Mouse (Mus musculus) intestine, embryonic 15.5 days (tissue): ENCODE results near the gene Tmed3. TPM values are rescaled to one million over a fixed set of nuclear protein-coding genes. Genes with fewer than 3 reads are reported as not detected.
A peak's percentile ranks its signal among the peaks of the same experiment; 100 is the strongest.

Source experiments
- ATAC-seq: fragments of 200-750 bp; cut with Nextera tagmentation; 2 replicates; pipeline ENCODE4 v1.8.0; 2017; ENCODE audit warnings: moderate TSS enrichment, moderate library complexity
- H3K27ac ChIP-seq: fragments of 300-500 bp; sonication (generic); 2 replicates; pipeline ENCODE4 v1.5.1; 2015; ENCODE audit warnings: mild to moderate bottlenecking, inconsistent platforms
- H3K27me3 ChIP-seq: fragments of 300-500 bp; sonication (generic); replicated peaks from 2 replicates; pipeline ENCODE4 v1.6.1; 2015; ENCODE audit warnings: inconsistent platforms
- H3K36me3 ChIP-seq: fragments of 300-500 bp; sonication (generic); 2 replicates; pipeline ENCODE4 v1.6.1; 2015; ENCODE audit warnings: inconsistent platforms
- H3K4me1 ChIP-seq: fragments of 300-500 bp; sonication (generic); replicated peaks from 2 replicates; pipeline ENCODE4 v1.6.1; 2015; ENCODE audit warnings: inconsistent platforms
- H3K4me2 ChIP-seq: fragments of 300-500 bp; sonication (generic); replicated peaks from 2 replicates; pipeline ENCODE4 v1.6.1; 2015; ENCODE audit warnings: mild to moderate bottlenecking, inconsistent platforms
- H3K4me3 ChIP-seq: fragments of 300-500 bp; sonication (generic); replicated peaks from 2 replicates; pipeline ENCODE4 v1.5.1; 2015; ENCODE audit warnings: inconsistent platforms
- H3K9ac ChIP-seq: fragments of 300-500 bp; sonication (generic); 2 replicates; pipeline ENCODE4 v1.6.1; 2015; ENCODE audit warnings: inconsistent platforms
- H3K9me3 ChIP-seq: fragments of 300-500 bp; sonication (generic); 2 replicates; pipeline ENCODE4 v1.6.1; 2016; ENCODE audit warnings: inconsistent platforms
- WGBS: fragments of 180-500 bp; shearing (Covaris S2); methylation state at CpG from one replicate; pipeline ENCODE4 v1.1.7; 2015; 5-methylcytosine and 5-hydroxymethylcytosine counted together
- polyA plus RNA-seq: library from polyadenylated mRNA; unstranded; fragments of >200 nt; fragmentation: Nextera tagmentation; extraction: Ambion mirVana; gene quantifications from 2 replicates; pipeline ENCODE4 v1.2.1, GENCODE M21; 2015

Gene Tmed3
- 111 and 142 TPM in 2 replicates for polyA plus RNA-seq

- Histone ChIP-seq H3K4me1 (0 out of 2 replicates have a peak, but pooled peaks cover 3% of the 10 kb centered on the region), H3K27me3 (no peaks in the 10 kb centered on the region), H3K9ac (peak within 1 kb of the TSS; percentile 58), H3K36me3 (peaks cover 10% of the 10 kb centered on the region), H3K27ac (peak within 1 kb of the TSS; percentile 64), H3K9me3 (no peaks in the 10 kb centered on the region), H3K4me3 (peak within 1 kb of the TSS; percentile 48), H3K4me2 (peak within 1 kb of the TSS; percentile 83)
- ATAC-seq = peak; percentile 100
- 1% methylated on average over 52 of the region's 52 CpGs for WGBS
Observed at GRCm38 (mm10) chr9:89704265-89705196, at the start of gene Tmed3. Gene Tmed3, minus strand, starts transcription at chr9:89705068.

DNA sequence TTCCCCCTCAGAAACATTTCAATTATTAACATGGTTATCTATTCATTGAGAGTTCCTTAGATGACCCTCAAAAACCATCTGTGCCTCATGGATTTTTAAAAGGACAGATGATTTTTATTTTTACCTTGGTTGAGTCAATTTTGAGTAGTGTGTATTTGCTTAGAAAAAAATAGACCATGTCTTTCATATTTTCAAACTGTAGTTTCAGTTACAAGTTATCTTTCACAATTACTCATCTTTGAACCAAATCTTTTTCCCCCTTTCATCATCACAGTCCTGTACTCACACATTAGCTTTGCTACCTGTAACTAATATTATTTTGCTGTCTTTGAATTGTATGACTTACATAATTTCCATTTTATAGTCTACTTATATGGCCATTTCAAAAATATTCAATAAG is 35.2 kb upstream of the Tmed3 start:
- H3K36me3 ChIP-seq = no peaks in the 10 kb centered on the region
- H3K4me2 ChIP-seq = no peak overlapping the region
- no peak overlapping the region for H3K9ac ChIP-seq
- no peaks in the 10 kb centered on the region for H3K4me1 ChIP-seq
- peaks cover 3% of the 10 kb centered on the region for H3K27me3 ChIP-seq
- H3K27ac ChIP-seq = no peak overlapping the region
- H3K4me3 ChIP-seq = no peak overlapping the region
- ATAC-seq = no peak
- no peaks in the 10 kb centered on the region for H3K9me3 ChIP-seq

DNA sequence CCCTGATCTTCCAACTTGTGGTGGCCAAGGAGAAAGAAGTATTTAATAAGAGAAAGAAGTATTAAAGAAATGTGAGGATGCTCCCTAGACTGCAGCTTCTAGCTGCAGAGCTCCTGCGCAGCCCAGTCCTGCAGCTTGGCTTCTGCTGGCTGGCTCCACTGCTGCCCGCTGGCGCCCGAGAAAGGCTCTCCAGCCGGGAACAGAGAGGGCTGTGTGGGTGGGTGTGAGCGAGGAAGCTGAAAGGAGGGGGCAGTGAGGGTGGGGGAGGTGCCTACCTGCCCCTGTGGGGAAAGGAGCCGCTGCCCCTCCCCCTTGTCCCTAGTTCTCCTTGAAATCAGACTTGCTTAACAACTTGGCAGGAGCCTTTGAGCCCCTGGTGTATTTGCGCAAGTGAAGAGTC is 33.4 kb upstream of the Tmed3 start, which contains the start of gene Ankrd34c:
Gene Ankrd34c, minus strand, starts transcription at position 181 of the 400 bp plus-strand sequence.
- no peak within 1 kb of the TSS for H3K9ac ChIP-seq
- no peak within 1 kb of the TSS for H3K4me2 ChIP-seq
- H3K27me3 ChIP-seq = peaks cover 3% of the 10 kb centered on the region
- 3% methylated on average over 8 of the region's 8 CpGs for WGBS
- no peaks in the 10 kb centered on the region for H3K9me3 ChIP-seq
- H3K4me3 ChIP-seq = no peak within 1 kb of the TSS
- H3K4me1 ChIP-seq = no peaks in the 10 kb centered on the region
- ATAC-seq = no peak
- no peak within 1 kb of the TSS for H3K27ac ChIP-seq
- H3K36me3 ChIP-seq = no peaks in the 10 kb centered on the region

DNA sequence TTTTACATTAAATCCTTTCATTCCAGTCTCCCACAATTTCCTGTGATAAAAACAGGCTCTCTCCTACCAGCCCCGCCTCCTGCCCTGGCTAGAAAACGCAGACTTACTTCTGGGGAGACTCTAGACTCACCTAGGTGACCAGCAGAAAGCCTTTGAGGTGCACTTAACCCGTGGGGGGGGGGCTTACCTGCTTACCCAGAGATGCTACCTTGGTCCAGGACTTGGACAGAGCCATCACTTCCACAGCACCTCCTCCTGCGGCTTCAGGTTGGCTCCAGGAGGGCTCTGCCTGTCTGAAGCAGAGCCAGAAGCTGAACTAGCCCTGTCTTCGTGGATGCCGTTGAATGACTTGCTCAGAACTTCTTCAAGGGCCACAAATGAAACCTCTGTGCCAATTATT is 33.0 kb upstream of the Tmed3 start:
- Histone ChIP-seq H3K9me3 (no peaks in the 10 kb centered on the region), H3K27me3 (peaks cover 3% of the 10 kb centered on the region), H3K4me3 (no peak overlapping the region), H3K27ac (no peak overlapping the region), H3K36me3 (no peaks in the 10 kb centered on the region), H3K4me2 (no peak overlapping the region), H3K9ac (no peak overlapping the region), H3K4me1 (no peaks in the 10 kb centered on the region)
- WGBS = 10% methylated on average over 6 of the region's 6 CpGs
- ATAC-seq = no peak

GRCm38 (mm10) chr9:89736932-89737705 is 32.3 kb upstream of the Tmed3 start:
- ATAC-seq = 0 out of 2 replicates have a peak, but pooled peaks have one; percentile 41
- Histone ChIP-seq H3K27ac (no peak overlapping the region), H3K4me3 (no peak overlapping the region), H3K4me2 (no peak overlapping the region), H3K9ac (no peak overlapping the region), H3K36me3 (no peaks in the 10 kb centered on the region), H3K27me3 (peaks cover 3% of the 10 kb centered on the region), H3K9me3 (no peaks in the 10 kb centered on the region), H3K4me1 (no peaks in the 10 kb centered on the region)
- WGBS = 6% methylated on average over 20 of the region's 20 CpGs

DNA sequence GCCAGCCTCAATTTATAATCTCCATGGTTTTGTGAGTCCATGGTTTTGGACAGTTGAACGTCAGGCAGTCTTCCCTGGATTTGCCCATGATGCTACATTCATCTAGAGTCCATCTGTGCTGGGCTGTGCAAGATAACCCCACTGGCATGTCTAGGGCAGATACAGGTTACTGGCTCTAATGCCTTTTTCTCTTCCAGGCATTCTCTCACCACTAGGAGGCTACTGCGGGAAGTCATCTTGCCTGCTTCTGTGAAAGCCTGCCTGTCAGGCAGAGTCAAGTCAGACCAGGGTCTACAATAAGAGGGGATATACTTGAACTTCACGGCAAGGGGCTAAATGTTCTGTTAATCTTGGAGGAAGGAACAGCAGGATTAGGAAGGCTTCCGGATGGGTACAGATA is 2.0 kb upstream of the Tmed3 start:
- no peak overlapping the region for H3K4me3 ChIP-seq
- peaks cover 4% of the 10 kb centered on the region; the same call in 1 of the 2 replicates for H3K36me3 ChIP-seq
- H3K4me1 ChIP-seq = 0 out of 2 replicates have a peak, but pooled peaks cover 3% of the 10 kb centered on the region
- H3K4me2 ChIP-seq = no peak overlapping the region
- no peaks in the 10 kb centered on the region for H3K27me3 ChIP-seq
- H3K27ac ChIP-seq = no peak overlapping the region
- ATAC-seq = no peak
- no peak overlapping the region for H3K9ac ChIP-seq
- 31% methylated on average over 4 of the region's 4 CpGs for WGBS
- no peaks in the 10 kb centered on the region for H3K9me3 ChIP-seq

GRCm38 (mm10) chr9:89705197-89705533 is 297 bp upstream of the Tmed3 start:
- Histone ChIP-seq H3K27ac (peak overlapping the region; percentile 60; the same call in 1 of the 2 replicates), H3K9ac (peak overlapping the region; percentile 58), H3K9me3 (no peaks in the 10 kb centered on the region), H3K36me3 (peaks cover 5% of the 10 kb centered on the region; the same call in 1 of the 2 replicates), H3K4me3 (peak overlapping the region; percentile 48), H3K27me3 (no peaks in the 10 kb centered on the region), H3K4me1 (0 out of 2 replicates have a peak, but pooled peaks cover 3% of the 10 kb centered on the region), H3K4me2 (peak overlapping the region; percentile 83)
- ATAC-seq = peak; percentile 68
- 9% methylated on average over 10 of the region's 10 CpGs for WGBS

DNA sequence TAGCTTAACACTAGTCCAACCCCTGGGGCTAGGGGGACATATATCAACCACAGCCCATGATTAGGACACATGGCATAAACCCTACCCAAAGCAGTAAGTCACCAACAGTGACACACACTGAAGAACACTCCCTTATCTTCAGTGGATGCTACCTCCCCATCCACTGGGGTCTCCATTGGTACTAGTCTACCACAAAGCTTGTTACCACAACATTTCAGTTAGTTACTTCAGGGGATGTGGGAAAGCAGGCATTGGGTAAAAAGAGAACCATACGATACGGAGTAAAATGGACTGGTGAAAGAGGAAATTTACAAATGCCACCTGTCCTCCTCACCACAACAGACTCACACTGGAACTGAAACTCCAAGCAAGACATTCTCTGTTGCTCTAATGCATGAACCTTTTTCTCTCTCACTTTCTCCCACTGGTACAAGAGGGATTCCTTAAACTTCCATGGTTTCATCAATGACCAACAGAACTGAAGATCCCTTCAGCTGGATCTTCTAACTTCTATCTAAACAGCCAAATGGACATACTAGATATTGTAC is 3.9 kb downstream of the Tmed3 start:
- no peak overlapping the region for H3K4me2 ChIP-seq
- H3K4me1 ChIP-seq = 0 out of 2 replicates have a peak, but pooled peaks cover 3% of the 10 kb centered on the region
- ATAC-seq = no peak
- H3K36me3 ChIP-seq = peaks cover 12% of the 10 kb centered on the region
- no peak overlapping the region for H3K9ac ChIP-seq
- no peaks in the 10 kb centered on the region for H3K27me3 ChIP-seq
- no peaks in the 10 kb centered on the region for H3K9me3 ChIP-seq
- H3K4me3 ChIP-seq = no peak overlapping the region
- WGBS = 95% methylated on average over 2 of the region's 2 CpGs
- no peak overlapping the region for H3K27ac ChIP-seq

GRCm38 (mm10) chr9:89695143-89695542 is 9.7 kb downstream of the Tmed3 start:
- WGBS = 88% methylated on average over 1 of the region's 1 CpGs
- no peak for ATAC-seq

DNA sequence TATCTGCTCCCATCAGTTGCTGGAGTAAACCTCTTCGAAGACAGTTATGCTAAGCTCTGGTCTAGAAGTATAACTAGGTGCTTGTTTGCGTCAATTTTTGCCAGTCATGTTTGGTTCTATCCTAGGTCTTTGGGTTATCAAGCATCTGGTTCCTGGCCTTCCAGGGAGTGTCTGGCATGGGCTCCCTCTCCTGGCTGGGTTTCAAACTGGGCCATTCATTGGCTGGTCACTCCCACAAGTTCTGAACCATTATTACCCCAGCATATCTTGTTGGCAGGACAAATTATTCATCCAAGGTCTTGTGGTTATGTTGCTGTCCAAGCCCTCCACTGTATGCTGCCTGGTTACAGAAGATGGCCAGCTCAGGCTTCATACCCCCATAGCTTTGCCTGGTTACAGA is 11.2 kb downstream of the Tmed3 start:
- no peak overlapping the region for H3K4me3 ChIP-seq
- no peaks in the 10 kb centered on the region for H3K27me3 ChIP-seq
- H3K4me2 ChIP-seq = no peak overlapping the region
- no peak for ATAC-seq
- WGBS = 92% methylated on average over 2 of the region's 2 CpGs
- no peaks in the 10 kb centered on the region for H3K9me3 ChIP-seq
- no peaks in the 10 kb centered on the region for H3K36me3 ChIP-seq
- no peak overlapping the region for H3K27ac ChIP-seq
- H3K4me1 ChIP-seq = no peaks in the 10 kb centered on the region
- H3K9ac ChIP-seq = no peak overlapping the region

More at GRCm38 (mm10) chr9:89695143-89695542, 9.7 kb downstream of the Tmed3 start:
- Histone ChIP-seq H3K4me2 (no peak overlapping the region), H3K9ac (no peak overlapping the region), H3K4me3 (no peak overlapping the region), H3K27me3 (no peaks in the 10 kb centered on the region), H3K36me3 (peaks cover 7% of the 10 kb centered on the region; the same call in 1 of the 2 replicates), H3K4me1 (no peaks in the 10 kb centered on the region), H3K27ac (no peak overlapping the region), H3K9me3 (no peaks in the 10 kb centered on the region)

DNA sequence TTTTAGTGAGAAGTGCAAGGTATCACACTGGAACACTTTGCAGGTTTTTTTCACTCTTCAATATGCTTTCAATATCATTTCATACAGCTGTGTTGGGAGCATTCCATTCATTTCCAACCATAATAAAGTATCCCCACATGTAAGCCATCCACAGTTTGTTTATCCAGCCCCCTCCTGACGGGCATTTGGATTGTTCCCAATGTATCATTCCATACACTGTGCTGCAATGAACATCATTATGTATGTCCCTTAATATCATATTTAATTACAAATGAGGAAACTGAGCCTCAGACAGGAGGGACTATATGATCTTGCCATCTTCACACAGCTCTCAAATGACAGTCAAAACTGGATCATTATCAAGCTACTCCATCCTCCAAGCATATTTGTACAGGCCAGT is 15.7 kb downstream of the Tmed3 start:
- ATAC-seq = no peak
- no peaks in the 10 kb centered on the region for H3K9me3 ChIP-seq
- no peaks in the 10 kb centered on the region for H3K36me3 ChIP-seq
- no peak overlapping the region for H3K4me3 ChIP-seq
- no peak overlapping the region for H3K4me2 ChIP-seq
- H3K27me3 ChIP-seq = no peaks in the 10 kb centered on the region
- no peak overlapping the region for H3K9ac ChIP-seq
- no peak overlapping the region for H3K27ac ChIP-seq
- H3K4me1 ChIP-seq = no peaks in the 10 kb centered on the region
- 44% methylated on average over 1 of the region's 1 CpGs for WGBS
